ENCODE assay signal across 14 mouse cellular contexts in genomic region chr12:100969808-100970207, GRCm38 (mm10).
"Had no signal": no experiment of that assay in that cellular context is flagged by ENCODE, and none has a peak within 500 bp of the region (broad histone marks: within the 10 kb centered on the region; RNA-seq: fewer than 3 reads in every experiment).

No protein-coding gene starts in this region.

- H3K27me3 ChIP-seq: kidney, embryonic 15.5 days; limb, embryonic 13.5 days; liver, embryonic 13.5 days had no signal

- H3K36me3 ChIP-seq: limb, embryonic 13.5 days had no signal

- DNase-seq: kidney, adult 8-10 months; kidney, postnatal 10 days; kidney, postnatal 36 days; liver; liver, embryonic 13.5 days; lung, adult 2 months; lung, postnatal 14 days; lung, postnatal 4 days; midbrain, embryonic 14.5 days; thymus, postnatal 25 days had no signal

- H3K9me3 ChIP-seq: kidney, embryonic 15.5 days; limb, embryonic 10.5 days; limb, embryonic 13.5 days; liver, embryonic 13.5 days had no signal

- H3K27ac ChIP-seq: kidney, embryonic 15.5 days; limb, embryonic 10.5 days; limb, embryonic 13.5 days; liver, embryonic 13.5 days had no signal

- H3K9ac ChIP-seq: kidney, embryonic 15.5 days; limb, embryonic 13.5 days; liver, embryonic 13.5 days had no signal

- H3K4me2 ChIP-seq: kidney, embryonic 15.5 days; limb, embryonic 13.5 days; liver, embryonic 13.5 days; midbrain, embryonic 11.5 days had no signal

- H3K4me3 ChIP-seq: kidney, embryonic 15.5 days; limb, embryonic 10.5 days; limb, embryonic 13.5 days; liver, embryonic 13.5 days had no signal

- H3K4me1 ChIP-seq: kidney, embryonic 15.5 days; limb, embryonic 13.5 days had no signal
